Mouse (Mus musculus) kidney, embryonic 14.5 days (tissue): ENCODE measurements around the gene Cacnb3. TPM values are rescaled to one million over a fixed set of nuclear protein-coding genes. Genes with fewer than 3 reads are reported as not detected.

Experiments
- ATAC-seq: fragments of 200-750 bp; cut with Nextera tagmentation; 2 replicates; pipeline ENCODE4 v1.8.0; 2017; ENCODE audit warnings: moderate number of reproducible peaks, mild to moderate bottlenecking, moderate TSS enrichment, moderate library complexity; ENCODE audit not compliant: low FRiP score, low TSS enrichment
- H3K27ac ChIP-seq: fragments of 300-500 bp; sonication (generic); 2 replicates; pipeline ENCODE4 v1.5.1; 2014; ENCODE audit warnings: low read depth, mild to moderate bottlenecking, low read length, moderate library complexity, mixed read lengths
- H3K27me3 ChIP-seq: fragments of 300-500 bp; sonication (generic); 2 replicates; pipeline ENCODE4 v1.6.1; 2014; ENCODE audit warnings: mild to moderate bottlenecking, low read length; ENCODE audit not compliant: control insufficient read depth, insufficient read depth
- H3K36me3 ChIP-seq: fragments of 300-500 bp; sonication (generic); 2 replicates; pipeline ENCODE4 v1.6.1; 2014; ENCODE audit warnings: low read length, mixed read lengths; ENCODE audit not compliant: control insufficient read depth, insufficient read depth
- H3K4me1 ChIP-seq: fragments of 300-500 bp; sonication (generic); 2 replicates; pipeline ENCODE4 v1.6.1; 2014; ENCODE audit warnings: low read length, mixed read lengths; ENCODE audit not compliant: control insufficient read depth, insufficient read depth
- H3K4me2 ChIP-seq: fragments of 300-500 bp; sonication (generic); replicated peaks from 2 replicates; pipeline ENCODE4 v1.6.1; 2014; ENCODE audit warnings: low read depth, mild to moderate bottlenecking, low read length
- H3K4me3 ChIP-seq: fragments of 300-500 bp; sonication (generic); 2 replicates; pipeline ENCODE4 v1.5.1; 2014; ENCODE audit warnings: mild to moderate bottlenecking, low read length
- H3K9ac ChIP-seq: fragments of 300-500 bp; sonication (generic); 2 replicates; pipeline ENCODE4 v1.6.1; 2014; ENCODE audit warnings: low read depth, mild to moderate bottlenecking, low read length, moderate library complexity
- H3K9me3 ChIP-seq: fragments of 300-500 bp; sonication (generic); 2 replicates; pipeline ENCODE4 v1.6.1; 2016; ENCODE audit warnings: low read length; ENCODE audit not compliant: control insufficient read depth
- WGBS: fragments of 180-500 bp; shearing (Covaris S2); extraction: QIAGEN DNeasy Blood & Tissue Kit; methylation state at CpG from one replicate; pipeline ENCODE4 v1.1.7; 2014; 5-methylcytosine and 5-hydroxymethylcytosine counted together
- polyA plus RNA-seq: library from polyadenylated mRNA; unstranded; fragments of >200 nt; fragmentation: Nextera tagmentation; extraction: Ambion mirVana; gene quantifications from 2 replicates; pipeline ENCODE4 v1.2.1, GENCODE M21; 2014

The Cacnb3 gene
- polyA plus RNA-seq, 1 experiment from 2014 or later, result 26.5 TPM

- Histone ChIP-seq H3K27me3 (no peaks in the 10 kb centered on the region), H3K4me3 (no peak overlapping the region), H3K9me3 (no peaks in the 10 kb centered on the region), H3K9ac (no peak overlapping the region), H3K4me1 (no peaks in the 10 kb centered on the region), H3K27ac (no peak overlapping the region), H3K4me2 (no peak overlapping the region), H3K36me3 (peaks cover 95% of the 10 kb centered on the region)
- no peak for ATAC-seq
- WGBS, result 90% methylated on average over 5 of the region's 5 CpGs
Measured at GRCm38 (mm10) chr15:98595049-98595448, 35.6 kb upstream of the Cacnb3 start.

DNA sequence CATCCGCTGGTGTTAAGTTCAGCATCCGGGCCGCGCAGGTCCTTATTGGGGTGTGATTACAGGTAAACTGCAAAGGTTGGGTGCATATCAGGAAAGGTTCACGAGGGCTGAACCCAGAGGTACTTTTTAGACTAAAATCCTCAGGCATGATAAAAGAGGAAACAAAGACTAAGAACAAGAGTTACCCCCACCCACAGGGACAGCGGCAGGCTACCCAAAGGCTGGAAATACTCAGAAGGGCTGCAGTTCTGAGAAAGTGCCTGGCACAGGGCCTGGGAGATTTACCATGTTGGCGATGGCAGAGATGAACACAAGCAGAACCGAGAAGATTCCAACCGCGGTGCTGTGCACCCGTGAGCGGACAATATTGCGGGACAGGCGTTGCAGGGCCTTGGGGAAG lies 34.0 kb upstream of the Cacnb3 start:
- Histone ChIP-seq H3K4me2 (no peak overlapping the region), H3K4me1 (peaks cover 7% of the 10 kb centered on the region; the same call in 1 of the 2 replicates), H3K27me3 (no peaks in the 10 kb centered on the region), H3K4me3 (no peak overlapping the region), H3K9me3 (no peaks in the 10 kb centered on the region), H3K9ac (no peak overlapping the region), H3K27ac (no peak overlapping the region), H3K36me3 (peaks cover 93% of the 10 kb centered on the region)
- WGBS, result 96% methylated on average over 14 of the region's 14 CpGs
- no peak for ATAC-seq

DNA sequence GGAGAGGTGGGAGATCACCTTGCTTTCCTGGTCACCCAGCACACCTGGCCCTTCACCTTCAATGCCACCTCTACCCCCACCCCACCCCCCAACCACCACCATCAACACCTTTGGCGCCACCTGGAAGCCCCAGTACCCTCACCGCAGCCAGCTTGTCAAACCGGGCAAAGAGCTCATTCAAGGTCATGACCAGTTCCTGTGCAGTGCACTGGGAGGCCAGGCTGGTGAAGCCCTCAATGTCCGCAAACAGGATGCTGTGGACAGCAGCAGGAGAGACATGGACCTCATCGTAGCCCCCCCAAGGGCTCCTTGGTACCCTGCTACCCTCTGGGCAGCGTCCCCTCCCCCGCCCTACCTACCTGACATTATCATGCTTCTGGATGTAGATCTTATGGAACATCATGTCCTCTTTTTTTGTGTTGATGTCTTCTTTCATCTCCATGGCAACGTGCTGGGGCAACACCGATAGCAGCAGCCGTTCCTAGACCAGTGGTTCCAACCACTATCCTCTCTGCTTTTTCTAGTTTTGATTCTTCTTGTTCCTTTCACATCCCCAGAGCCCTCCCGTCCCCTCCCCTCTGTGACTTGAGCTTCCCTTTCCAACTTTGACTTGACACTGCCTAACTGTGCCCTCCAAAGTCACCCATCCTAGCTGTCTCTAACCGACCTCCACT lies 30.5 kb upstream of the Cacnb3 start:
- Histone ChIP-seq H3K27ac (no peak overlapping the region), H3K4me2 (no peak overlapping the region), H3K36me3 (peaks cover 76% of the 10 kb centered on the region), H3K4me3 (no peak overlapping the region), H3K9me3 (no peaks in the 10 kb centered on the region), H3K4me1 (peaks cover 31% of the 10 kb centered on the region), H3K27me3 (no peaks in the 10 kb centered on the region), H3K9ac (no peak overlapping the region)
- ATAC-seq, result no peak
- WGBS, result 90% methylated on average over 12 of the region's 12 CpGs

DNA sequence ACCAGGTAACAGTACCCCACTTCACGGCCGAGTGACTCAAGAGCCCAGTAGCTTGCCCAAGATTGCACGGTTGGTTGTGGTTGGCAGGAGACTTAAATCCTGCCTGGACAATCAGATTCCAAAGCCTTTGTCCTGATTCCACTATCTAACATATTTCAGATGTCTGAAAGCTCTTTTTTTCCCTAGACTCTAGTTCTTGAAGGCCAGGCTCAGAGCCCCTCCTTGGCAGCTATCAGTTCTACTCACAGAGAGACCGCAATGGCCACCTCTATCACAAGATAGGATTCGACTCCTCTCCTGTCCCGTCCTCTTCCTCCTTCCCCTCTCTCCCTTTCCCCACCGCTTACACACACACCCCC lies 28.8 kb upstream of the Cacnb3 start:
- peaks cover 39% of the 10 kb centered on the region for H3K4me1 ChIP-seq

DNA sequence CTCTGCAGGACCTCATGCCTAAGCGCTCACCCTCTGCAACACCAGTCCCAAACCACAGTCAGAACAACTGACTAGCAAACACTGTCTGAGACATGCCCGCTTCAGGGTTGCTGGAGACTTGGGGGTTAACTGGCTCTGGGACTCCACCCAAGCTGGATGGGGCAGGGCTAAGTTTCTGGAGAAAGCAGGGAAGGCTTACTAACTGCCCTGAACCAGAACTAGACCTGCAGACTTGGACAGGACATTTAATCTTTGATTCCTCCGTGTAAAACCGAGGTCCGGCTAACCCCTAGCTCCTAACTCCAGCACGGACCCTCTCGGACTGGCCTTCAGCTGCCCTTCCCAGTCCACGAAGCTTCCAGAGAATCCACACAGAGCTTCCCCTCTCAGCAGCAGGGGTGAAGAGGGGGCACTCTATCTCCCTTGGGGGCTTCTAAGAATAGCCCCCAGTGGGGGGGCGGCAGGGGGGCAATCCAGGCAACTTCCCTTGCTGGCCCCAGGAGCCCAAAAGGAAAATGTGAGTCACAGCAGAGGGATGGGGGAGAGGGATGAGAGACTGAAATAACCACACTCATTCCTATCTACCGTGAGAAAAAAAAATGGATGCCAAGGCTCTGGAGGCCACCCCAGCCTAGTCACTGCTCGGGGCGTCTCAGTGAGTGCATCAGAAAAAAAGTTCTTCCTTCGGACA lies 28.3 kb upstream of the Cacnb3 start:
- Histone ChIP-seq H3K36me3 (peaks cover 54% of the 10 kb centered on the region), H3K27me3 (no peaks in the 10 kb centered on the region), H3K9me3 (no peaks in the 10 kb centered on the region), H3K9ac (peak overlapping the region; percentile 55; the same call in 1 of the 2 replicates), H3K4me1 (peaks cover 45% of the 10 kb centered on the region), H3K4me3 (peak overlapping the region; percentile 35), H3K27ac (peak overlapping the region; percentile 74; the same call in 1 of the 2 replicates), H3K4me2 (peak overlapping the region; percentile 56)
- ATAC-seq, result peak; percentile 11; the same call in 1 of the 2 replicates
- 29% methylated on average over 13 of the region's 13 CpGs for WGBS

More for the DNA sequence above, 28.8 kb upstream of the Cacnb3 start:
- no peak; the same call in 1 of the 2 replicates for ATAC-seq
- no peaks in the 10 kb centered on the region for H3K27me3 ChIP-seq
- peaks cover 59% of the 10 kb centered on the region for H3K36me3 ChIP-seq
- H3K4me3 ChIP-seq, result peak overlapping the region; percentile 35; the same call in 1 of the 2 replicates
- peak overlapping the region; percentile 56 for H3K4me2 ChIP-seq
- H3K9ac ChIP-seq, result peak overlapping the region; percentile 55; the same call in 1 of the 2 replicates
- 47% methylated on average over 7 of the region's 7 CpGs for WGBS
- no peak overlapping the region for H3K27ac ChIP-seq
- no peaks in the 10 kb centered on the region for H3K9me3 ChIP-seq

- Histone ChIP-seq H3K4me3 (peak overlapping the region; percentile 35), H3K27ac (peak overlapping the region; percentile 74; the same call in 1 of the 2 replicates), H3K27me3 (no peaks in the 10 kb centered on the region), H3K9ac (peak overlapping the region; percentile 42; the same call in 1 of the 2 replicates), H3K9me3 (no peaks in the 10 kb centered on the region), H3K36me3 (peaks cover 48% of the 10 kb centered on the region), H3K4me1 (peaks cover 51% of the 10 kb centered on the region), H3K4me2 (peak overlapping the region; percentile 56)
- WGBS, result 26% methylated on average over 4 of the region's 4 CpGs
- ATAC-seq, result no peak
Measured at GRCm38 (mm10) chr15:98602921-98603458, 27.6 kb upstream of the Cacnb3 start.

DNA sequence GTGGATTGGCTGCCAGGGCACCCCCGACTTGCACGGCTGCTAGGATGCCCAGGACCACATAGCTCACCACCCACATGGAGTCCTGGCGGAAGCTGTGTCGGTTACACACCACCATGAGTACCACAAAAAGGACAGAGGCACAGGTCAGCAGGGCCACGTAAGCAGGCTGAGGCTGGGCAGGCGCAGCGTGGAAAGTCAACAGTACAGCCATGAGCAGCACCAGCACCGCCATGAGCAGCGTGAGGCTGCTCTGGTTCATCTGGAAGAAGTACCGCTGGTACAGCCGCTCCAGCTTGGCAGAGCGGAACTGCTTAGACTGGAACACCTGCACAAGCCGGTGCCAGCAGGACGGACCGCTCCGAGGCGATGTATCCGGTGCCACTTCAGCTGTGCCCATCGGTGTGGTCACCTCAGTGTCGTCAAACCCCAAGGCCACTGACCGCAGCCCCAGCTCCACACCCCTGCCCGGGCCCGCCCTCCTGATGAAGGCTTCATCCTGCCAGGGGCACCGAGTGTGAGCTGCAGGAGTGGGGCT lies 26.5 kb upstream of the Cacnb3 start:
- WGBS, result 89% methylated on average over 24 of the region's 24 CpGs
- no peak for ATAC-seq
- H3K4me1 ChIP-seq, result peaks cover 54% of the 10 kb centered on the region
- H3K27ac ChIP-seq, result no peak overlapping the region
- H3K27me3 ChIP-seq, result no peaks in the 10 kb centered on the region
- peaks cover 37% of the 10 kb centered on the region for H3K36me3 ChIP-seq
- no peak overlapping the region for H3K4me3 ChIP-seq
- H3K9me3 ChIP-seq, result no peaks in the 10 kb centered on the region
- no peak overlapping the region for H3K4me2 ChIP-seq
- H3K9ac ChIP-seq, result no peak overlapping the region

DNA sequence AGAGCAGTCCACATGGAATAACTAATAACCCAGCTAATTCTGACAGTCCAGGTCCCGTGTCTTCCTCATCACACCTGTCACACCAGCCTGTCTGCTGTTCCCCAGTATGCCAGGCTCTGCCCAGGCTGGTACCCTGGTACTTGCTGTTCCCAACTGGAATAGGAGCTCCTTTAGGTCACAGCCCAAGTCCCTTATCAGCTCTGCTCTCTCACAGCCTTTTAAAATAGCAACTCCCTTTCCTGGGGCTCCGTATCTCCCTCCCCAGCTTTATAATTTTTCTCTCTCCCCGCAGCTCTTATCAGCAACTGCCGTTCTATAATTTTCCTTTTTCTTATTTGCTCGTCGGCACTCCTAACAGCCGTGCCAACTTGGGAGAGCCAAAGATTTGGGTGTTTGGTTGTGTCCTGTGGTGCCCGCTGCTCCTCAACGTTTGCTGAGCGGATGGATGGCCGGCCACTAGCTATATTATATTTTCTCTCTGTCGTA lies 24.5 kb upstream of the Cacnb3 start:
- H3K27ac ChIP-seq, result no peak overlapping the region
- WGBS, result 85% methylated on average over 12 of the region's 12 CpGs
- H3K4me3 ChIP-seq, result no peak overlapping the region
- peaks cover 49% of the 10 kb centered on the region for H3K4me1 ChIP-seq
- no peak overlapping the region for H3K4me2 ChIP-seq
- no peak for ATAC-seq
- no peaks in the 10 kb centered on the region for H3K27me3 ChIP-seq
- H3K9ac ChIP-seq, result no peak overlapping the region
- H3K36me3 ChIP-seq, result peaks cover 22% of the 10 kb centered on the region
- no peaks in the 10 kb centered on the region for H3K9me3 ChIP-seq
